Mouse (Mus musculus) frontal cortex, adult 2 months (tissue): Measurements from ENCODE around the gene Ryr1. TPM values are rescaled to one million over a fixed set of nuclear protein-coding genes. Genes with fewer than 3 reads are reported as not detected.

Source experiments
- DNase-seq, 2 experiments: peaks; one replicate each; pipeline ENCODE4 v3.0.0; 2022; ENCODE audit warnings: low spot score in 1 of 2; ENCODE audit errors: extremely low spot score in 1 of 2
- polyA plus RNA-seq: library from polyadenylated mRNA; depleted of rRNA; stranded (reverse); fragments of >200 nt; gene quantifications from 2 replicates; pipeline ENCODE4 v1.2.3, GENCODE M21; 2012; rRNA removed

The Ryr1 gene
- 10.1 and 12.2 TPM in 2 replicates for polyA plus RNA-seq

DNA sequence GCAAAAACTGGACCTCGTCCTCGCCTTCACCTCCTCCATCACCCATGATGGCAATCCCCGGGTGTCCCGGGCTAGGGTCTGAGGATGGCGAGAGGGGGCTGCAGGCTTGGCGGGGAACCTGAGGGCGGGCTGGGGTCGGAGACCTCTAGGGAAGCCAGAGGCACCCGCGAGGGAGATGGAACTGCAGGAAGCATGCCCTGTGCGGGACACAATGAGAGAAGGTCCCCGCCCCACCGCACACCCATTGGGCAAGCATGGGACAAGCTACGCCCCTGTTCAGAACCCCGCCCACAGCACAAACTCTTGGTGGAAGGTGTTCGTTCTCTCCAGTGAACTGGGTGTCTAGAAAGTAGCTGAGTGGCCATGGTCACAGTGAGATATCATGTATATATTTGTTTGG lies at the start of gene Ryr1:
TSS of gene Ryr1 (minus strand) at position 210 of the 400 bp plus-strand sequence.
- no peak for DNase-seq

DNA sequence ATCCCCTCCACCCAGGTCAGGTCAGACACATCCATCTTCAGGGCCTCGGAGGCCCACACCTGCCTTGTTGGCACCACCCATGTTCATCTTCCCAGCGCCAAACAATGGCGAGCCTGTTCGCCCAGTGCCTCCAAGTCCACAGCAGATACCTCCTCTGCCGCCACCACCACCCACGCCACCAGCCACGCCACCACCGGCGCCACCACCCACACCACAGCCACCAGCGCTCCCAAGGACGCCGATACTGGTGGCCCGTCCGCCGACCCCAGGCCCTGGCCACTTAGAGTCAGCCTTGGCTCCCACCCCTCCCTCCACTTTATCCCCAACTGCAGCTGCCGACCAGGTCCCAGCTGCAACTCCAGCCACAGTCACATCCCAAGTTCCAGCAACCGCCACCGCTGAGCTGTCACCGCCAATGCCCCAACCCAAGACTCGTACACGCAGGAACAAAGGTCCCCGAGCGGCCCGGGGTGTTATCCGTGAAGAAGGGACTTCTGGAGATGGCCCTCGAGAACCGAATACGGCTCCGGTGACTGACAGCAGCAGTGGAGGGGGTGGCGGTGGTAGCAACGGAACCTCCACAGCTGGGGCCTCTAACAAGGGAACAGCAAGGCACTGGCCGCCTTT lies 47.5 kb upstream of the Ryr1 start:
- no peak for DNase-seq

DNA sequence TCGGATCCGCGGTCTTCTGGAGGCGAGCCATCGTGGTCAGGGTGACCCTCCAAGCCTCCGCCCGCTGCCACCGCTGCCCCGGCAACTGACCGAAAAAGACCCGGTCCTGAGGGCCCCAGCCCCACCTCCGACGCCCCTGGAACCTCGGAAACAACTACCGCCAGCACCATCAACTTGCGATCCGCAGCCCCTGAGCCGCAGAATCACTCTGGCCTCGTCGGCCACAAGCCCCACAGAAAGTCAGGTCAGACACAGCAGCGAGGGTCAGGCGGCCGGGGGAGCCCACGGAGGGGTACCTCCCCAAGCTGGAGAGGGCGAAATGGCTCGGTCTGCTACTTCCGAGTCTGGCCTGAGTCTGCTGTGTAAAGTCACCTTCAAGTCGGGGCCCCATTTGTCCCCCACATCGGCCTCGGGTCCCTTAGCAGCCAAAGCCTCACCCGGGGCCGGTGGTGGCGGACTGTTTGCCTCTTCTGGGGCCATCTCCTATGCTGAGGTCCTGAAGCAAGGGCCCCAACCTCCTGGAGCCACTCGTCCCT lies 46.7 kb upstream of the Ryr1 start:
- DNase-seq, result no peak

DNA sequence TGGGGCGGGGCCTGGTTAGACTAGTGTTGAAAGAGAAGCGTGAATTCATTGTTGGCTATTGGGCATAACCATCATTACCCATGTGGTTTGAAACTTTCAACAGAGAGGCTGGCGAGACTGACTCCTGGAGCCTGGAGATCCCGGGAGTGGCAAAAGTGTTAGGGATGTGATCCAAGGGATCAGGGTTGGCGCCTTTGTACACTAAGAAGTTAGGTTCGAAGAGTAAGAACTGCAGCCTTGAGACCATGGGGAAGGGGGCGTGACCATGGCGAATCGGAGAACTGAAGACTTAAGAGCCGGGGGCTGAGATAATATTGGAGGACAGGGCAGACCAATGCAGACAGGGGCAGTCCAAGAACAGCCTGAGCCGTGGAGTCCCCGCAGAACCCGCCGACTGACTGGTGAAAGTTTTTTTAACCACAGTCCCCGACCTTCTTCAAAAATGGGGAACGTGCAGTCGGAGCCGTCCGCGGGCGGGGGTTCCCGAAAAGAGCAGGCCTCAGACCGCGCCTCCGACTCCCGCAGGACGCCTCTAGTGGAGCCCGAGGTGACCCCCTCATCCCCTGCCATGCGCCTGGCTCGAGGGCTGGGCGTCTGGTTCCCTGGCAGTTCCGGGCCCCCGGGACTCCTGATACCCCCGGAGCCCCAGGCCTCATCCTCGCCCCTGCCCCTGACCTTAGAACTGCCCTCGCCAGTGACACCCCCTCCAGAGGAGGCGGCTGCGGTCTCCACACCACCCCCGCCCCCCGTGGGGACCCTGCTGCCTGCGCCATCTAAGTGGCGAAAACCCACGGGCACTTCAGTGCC lies 46.0 kb upstream of the Ryr1 start:
- DNase-seq, result no peak

DNA sequence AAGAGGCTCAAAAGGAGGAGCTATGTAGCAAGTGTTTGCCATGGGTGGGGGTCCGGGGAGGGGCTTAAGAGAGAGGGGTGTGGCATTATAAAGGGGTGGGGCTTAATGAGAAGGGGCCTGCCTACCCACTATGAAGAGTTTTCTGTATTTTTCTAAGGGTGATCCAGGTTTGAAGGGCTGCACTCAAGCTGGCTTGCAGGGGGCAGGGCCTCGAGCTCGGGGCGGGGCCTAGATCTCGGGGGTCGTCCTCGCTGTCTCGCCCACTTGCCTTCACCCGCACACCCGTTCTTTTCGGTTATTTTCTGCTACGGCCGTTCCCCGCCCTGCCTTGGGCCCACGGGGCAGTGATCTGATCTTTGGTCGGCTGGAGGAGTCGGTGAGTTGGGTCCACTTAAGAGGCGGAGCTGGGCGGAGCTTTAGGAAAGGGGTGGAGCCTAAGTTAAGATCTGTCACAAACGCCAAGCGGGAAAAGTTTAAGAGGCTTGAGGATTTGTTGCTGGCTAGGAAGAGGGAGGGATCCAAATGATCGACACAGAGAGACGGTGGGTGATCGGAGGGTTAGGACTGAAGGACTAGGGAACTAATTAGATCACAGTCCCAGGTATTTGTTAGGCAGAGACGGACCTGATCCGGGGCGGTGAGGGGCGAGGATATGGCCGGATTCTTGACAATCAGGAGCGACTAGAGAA lies 45.2 kb upstream of the Ryr1 start, which contains the start of the genes Ggn and Spred3:
TSS of gene Ggn (plus strand) at position 145 of the 689 bp plus-strand sequence.
TSS of gene Spred3 (minus strand) at position 346 of the 689 bp plus-strand sequence.
- DNase-seq, result peak in 1 of 2 experiments; percentile 66

DNA sequence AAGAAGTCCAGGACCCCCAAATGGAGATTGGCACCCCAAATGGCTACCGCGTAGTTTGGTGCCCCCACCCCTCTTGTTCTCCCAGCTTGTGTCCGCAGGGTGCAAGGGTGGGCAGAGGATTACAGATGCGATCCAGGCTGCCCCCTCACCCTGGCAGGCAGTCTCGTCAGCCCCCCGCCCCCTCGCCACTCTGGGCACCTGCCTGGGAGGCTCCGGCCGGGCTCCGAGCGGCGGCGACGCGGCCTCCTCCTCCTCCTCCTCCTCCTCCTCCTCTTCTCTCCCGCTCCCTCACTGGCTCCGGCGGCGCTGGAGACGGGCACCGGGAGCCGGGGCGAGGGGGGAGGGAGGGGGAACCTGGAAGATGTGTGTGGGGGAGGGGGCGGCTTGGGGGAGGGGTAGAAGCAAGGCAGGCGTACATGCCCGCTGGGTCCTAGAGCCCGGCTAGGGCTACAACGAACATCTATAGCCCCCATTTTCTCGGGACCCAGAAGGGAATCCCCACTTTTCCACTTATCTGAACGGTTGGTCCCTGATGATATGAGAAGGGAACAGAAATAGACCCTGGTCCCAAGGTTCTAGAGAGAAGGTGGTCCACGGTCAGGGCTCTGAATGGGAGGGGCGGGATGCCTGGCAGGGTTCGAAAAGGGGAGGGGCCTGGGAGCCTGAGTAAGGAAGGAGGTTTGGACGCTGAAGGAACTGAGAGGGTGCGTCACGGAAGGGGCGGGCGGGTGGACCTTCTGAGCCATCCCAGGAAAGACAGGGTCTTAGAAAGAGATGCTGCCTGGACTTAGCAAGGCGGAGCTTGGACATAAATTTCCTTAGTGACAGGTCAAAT lies 44.5 kb upstream of the Ryr1 start:
- peak; percentile 77 to 85 for DNase-seq

DNA sequence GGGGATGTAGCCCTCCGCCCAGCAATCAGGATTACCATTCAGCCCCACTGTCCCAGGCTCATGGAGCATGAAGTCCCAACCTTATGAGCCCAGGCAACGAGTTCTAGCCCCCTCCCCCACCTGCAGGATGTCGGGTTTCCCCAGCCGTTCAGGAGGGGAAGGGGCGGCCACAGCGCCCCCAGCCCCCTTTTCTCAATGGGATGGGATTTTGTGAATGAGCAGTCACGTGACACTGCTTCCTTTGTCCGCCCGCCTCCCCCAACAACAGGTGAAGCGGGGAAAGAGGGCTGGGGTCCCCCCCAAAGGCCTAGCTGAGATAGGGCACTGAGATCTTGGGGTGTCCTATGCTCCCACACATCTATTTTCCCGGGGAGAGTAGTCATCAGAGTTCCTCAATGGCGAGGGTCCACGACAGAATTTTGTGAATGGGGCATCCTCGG lies 43.8 kb upstream of the Ryr1 start:
- no peak for DNase-seq

DNA sequence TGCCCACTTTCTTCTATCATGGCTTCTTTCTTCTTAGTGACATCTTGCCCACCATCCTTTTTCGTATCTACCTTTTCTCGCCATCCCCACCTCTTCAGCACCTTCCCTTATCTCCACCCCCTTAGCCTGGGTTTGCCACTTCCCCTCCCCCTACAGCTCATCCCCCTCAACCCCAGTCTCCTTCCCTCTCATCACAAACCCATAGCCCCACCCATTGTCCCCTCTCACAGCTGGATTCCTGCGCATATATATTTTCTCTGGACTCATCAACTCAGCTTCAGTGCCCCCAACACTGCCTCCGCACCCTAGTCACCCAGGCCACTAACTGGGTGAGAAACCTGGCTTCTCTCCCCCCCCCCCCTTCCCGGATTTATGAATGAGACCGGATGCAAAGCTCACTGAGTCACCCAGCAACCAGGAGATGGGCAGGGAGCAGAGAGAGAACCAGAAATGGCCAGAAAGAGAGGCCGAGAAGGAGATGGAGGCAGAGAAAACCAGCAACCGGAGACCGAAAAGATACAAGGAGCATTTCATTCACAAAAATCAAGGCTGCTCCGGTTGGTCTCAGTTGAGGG lies 43.2 kb upstream of the Ryr1 start:
- DNase-seq, result no peak

DNA sequence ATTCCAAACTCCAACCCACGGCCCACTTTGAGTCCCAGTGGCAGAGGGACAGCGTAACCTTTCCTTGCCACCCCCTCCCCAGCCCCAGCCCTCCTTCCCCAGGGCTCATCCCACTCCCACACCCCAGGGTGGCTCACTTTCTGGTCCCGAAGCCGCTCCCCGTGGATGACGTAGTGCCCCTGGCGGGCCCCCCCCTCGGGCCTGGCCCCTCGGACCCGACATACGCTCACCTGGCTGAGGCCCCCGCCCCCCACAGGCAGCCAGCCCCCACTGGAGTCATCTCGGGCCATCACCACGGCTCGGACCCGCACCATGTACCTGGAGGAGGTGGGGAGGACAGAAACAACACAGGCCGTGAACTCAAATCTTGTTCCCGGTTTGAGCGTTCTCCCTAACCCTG lies 42.7 kb upstream of the Ryr1 start:
- DNase-seq, result no peak

DNA sequence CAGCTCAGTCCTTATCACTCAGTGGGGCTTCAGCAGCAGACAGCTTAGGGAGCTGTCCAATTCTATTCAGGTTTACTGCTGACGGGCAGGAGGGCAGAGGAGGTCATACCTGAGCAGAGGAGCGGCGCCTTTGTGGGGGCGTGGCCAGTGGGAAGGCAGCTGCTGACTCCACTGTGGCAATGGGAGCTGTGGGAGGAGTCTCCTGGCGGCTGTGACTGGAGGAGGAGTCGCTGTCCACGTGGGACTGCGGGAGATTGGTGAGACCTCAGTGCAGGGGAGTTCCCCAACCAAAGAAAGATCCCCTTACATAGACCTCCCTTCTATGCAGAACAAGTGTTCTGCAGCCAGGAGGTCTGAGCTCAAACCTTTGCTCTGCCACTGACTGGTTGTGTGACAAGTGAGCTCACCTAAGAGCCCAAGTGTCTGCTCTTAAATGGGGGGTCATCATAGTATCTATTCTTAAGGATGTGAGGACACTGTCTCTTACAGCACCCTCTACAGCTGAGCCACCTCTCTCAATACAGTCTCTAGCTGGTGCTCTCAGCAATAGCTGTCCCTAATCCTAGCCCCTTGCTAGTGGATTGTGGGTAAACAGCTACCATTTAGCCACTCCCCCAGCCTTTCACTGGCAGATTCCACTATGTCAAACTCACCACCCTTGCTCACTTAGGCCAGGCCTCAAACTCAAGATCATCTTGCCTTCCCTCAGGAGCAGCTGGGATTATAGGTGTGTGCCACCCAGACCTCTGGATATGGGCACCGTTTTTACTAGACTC lies 38.0 kb upstream of the Ryr1 start:
- DNase-seq, result no peak

DNA sequence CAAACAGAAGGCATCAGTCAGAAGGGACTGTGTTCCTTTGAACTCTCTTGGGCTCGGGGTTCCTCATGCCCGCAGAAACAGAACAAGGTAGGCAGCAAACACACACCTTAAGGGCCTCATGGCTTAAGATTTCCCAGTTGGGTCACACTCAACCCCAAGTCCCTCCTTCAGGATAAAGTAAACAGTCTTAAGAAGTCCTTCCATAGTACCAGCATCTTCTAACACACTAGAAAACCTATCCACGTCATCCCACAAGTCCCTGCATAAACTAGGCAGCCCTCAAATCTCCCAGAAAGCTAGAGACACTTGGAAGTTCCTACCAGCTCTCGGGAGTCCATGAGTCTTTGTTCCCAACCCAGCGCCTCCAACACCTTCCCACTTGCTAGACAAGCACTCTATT lies 37.3 kb upstream of the Ryr1 start:
- DNase-seq, result no peak

DNA sequence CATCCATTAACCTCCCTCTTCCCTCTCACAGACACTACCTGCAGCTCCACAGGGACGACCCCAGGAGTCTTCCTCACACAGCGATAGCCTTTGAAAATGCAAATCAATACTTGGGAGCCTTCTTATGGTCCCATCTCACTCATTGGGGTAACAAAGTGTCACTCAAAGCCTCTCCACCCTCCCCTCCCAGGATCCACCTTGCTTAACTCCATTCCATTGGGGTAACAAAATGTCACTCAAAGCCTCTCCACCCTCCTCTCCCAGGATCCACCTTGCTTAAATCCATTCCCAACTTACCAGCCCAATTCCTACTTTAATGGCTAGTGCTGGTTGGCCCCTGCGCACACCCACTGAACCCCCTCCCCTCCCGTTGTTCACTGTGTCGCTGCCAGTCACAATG lies 33.3 kb upstream of the Ryr1 start:
- DNase-seq, result no peak

DNA sequence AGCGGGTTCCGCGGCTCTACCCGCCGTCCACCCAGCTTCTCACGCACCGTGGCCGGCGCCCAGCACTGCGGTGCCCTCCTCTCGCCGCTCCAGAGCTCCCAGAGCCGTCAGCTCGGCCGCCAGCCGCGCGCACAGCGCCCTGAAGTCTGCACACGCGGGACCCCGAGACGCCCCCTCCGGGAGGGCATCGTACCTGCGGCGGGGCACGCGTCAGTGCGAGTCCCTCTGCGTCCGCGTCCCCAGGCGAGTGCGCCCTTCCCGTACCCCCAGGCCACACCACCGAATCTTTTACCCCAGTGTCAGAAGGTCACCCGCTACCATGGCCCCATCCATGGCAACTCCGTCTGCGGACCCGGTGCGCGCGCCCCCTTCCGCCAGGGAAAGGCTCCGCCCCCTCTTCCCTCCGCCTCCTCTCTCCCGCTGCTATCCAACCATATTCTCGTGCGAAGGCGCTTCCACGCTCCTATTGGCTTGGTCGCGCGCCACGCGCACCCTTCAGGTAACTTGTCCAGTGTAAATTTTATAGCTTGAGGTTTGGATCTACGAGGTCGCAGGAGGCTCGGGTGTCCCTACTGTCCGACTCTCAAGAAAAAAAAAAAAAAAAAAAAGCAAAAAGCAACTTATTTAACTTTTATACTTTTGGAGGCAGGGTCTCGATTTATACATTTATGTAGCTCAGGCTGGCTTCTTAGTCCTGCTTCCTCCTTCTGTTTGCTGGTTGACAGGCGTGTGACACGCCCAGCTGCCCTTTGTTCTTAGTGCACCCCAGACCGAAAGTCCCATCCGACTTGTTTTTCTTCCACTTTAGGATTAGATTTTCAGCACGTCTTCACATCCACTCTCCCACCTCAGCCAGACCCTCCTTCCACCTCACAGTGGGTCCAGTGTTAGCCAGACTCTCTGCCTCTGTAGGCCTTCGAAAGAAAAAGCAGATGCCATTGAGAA lies 31.1 kb upstream of the Ryr1 start, which contains the start of gene Fam98c:
TSS of gene Fam98c (minus strand) at position 397 of the 945 bp plus-strand sequence.
- DNase-seq, result peak; percentile 77 to 89

DNA sequence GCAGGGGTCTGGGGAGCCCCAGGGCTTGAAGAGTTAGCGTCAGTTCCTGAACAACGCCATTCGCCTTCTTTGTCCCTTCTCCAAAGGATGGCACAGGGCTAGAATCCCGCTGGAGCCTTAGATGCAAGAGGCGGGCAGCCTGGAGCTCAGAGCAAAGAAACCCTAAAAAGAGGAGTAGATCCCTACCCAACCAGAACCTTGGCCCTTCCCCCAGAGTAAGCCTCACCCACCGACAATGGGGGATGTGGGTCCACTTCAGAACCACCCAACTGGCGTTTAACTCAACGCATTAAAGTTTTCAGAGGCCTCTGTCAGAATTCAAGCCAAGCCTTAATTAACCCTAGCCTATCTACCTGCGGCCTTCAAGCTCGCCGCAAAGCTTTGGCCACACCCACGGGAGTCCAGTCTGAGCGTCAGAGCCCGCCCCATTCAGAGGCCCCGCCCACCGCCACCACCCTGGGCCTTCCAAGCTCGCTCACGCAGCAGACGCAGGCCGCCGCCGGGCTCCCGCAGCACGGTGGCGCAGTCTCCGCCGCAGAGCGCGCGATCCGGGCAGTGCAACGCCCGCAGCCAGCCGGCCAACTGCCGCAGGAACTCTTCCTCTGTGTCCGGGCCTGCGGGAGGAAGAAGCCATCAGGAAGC lies 30.3 kb upstream of the Ryr1 start:
- DNase-seq, result peak; percentile 75 to 91

DNA sequence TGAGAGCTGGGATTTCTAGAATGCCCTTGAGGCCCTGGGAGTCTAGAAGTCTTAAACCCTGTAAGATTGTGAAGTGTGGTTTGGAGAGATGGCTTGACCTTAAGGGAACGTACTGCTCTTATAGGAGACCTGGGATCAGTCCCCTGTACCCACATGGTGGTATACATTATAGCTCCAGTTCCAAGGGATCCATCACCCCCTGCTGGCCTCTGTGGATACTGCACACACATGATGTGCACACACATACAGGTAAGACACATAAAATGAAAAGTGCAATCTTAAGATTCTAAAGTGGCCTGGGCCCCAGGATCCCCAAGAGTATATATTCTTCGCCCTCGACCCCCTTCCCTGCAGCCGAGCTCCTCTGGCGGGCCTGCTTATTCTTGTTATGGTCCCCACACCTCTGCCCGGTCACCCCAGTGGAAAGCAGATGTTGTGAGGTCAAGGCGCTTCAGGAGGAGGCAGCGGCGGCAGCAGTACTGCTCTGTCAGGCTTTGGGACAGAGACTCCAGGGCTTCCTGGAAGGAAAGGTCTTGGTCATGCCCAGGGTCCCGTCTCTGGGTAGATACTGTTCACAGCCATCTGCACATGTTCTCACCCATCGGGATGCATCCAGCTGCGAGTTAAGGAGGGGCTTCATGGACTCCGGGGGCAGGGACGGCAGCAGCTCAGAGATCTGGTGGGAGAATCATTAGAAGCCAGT lies 29.2 kb upstream of the Ryr1 start:
- no peak for DNase-seq

DNA sequence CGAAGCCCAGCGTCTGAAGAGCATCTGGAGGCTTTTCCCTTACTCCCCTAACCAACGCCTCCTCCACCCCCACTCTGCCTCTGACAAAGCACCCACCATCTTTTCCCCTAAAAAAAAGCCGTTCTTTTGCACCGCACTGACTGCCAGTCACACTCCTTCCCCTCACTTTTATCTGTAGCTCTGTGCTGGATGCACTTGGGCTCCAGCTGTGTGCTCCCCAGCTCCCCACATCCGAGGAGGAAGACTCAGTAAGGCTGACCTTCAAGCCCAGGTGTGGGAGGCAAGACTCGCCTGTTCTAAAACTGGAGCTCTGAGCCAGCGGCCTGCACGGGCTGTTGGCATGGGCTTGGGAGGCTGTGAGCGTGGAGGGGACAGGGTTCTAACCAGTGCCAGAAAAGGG lies 26.5 kb upstream of the Ryr1 start:
- no peak for DNase-seq

DNA sequence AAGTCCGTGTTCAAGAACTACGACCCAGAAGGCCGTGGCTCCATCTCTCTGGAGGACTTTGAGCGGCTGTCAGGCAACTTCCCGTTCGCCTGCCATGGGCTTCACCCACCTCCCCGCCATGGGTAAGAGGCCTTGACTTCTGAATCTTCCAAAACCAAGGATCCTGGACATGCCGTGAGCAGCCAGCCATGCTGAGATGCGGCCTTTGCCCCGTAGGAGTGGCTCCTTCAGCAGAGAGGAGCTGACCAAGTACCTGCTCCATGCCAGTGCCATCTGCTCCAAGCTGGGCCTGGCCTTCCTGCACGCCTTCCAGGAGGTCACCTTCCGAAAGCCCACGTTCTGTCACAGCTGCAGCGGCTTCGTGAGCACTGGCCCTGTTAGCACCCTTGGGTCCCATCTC lies 23.8 kb upstream of the Ryr1 start:
- no peak for DNase-seq
